Mouse (Mus musculus) bone marrow macrophage, adult 2 months (primary cell): Measurements from ENCODE around the gene Cenpu. TPM values are rescaled to one million over a fixed set of nuclear protein-coding genes. Genes with fewer than 3 reads are reported as not detected.

ENCODE experiments used
- H3K27ac ChIP-seq: 2 replicates; pipeline ENCODE4 v1.5.1; 2012; ENCODE audit warnings: low read depth, low read length; ENCODE audit not compliant: insufficient read depth
- H3K4me1 ChIP-seq: 2 replicates; pipeline ENCODE4 v1.6.1; 2012; ENCODE audit warnings: low read length; ENCODE audit not compliant: control insufficient read depth, insufficient read depth
- H3K4me3 ChIP-seq: 2 replicates; pipeline ENCODE4 v1.5.1; 2012; ENCODE audit warnings: mild to moderate bottlenecking, low read length, moderate library complexity; ENCODE audit not compliant: insufficient read depth
- CTCF ChIP-seq: IDR thresholded peaks from 2 replicates; pipeline ENCODE4 v1.5.1; 2012; ENCODE audit warnings: low read depth, mild to moderate bottlenecking, low read length, moderate library complexity
- POLR2A ChIP-seq: IDR thresholded peaks from 2 replicates; pipeline ENCODE4 v1.6.1; 2012; ENCODE audit warnings: mild to moderate bottlenecking, low read depth, low read length, borderline replicate concordance
- polyA plus RNA-seq: library from polyadenylated mRNA; stranded (reverse); fragments of >200 nt; gene quantifications from 2 replicates; pipeline ENCODE4 v1.2.4, GENCODE M21; 2012; ENCODE audit not compliant: missing spikeins, insufficient read depth, insufficient read length

Cenpu gene
- polyA plus RNA-seq, 1 experiment, result 15.1 TPM

GRCm38 (mm10) chr8:46615936-46616335 lies 64.1 kb downstream of the Cenpu start:
- TF ChIP-seq CTCF (no peak), POLR2A (no peak)
- H3K4me3 ChIP-seq, result no peak overlapping the region
- peaks cover 21% of the 10 kb centered on the region for H3K4me1 ChIP-seq
- H3K27ac ChIP-seq, result no peak overlapping the region

GRCm38 (mm10) chr8:46616879-46617689 lies 65.3 kb downstream of the Cenpu start, which contains the start of the genes Primpol and Casp3:
Gene Primpol (minus strand): TSS chr8:46617212.
Gene Casp3 (plus strand): TSS chr8:46617291.
- Histone ChIP-seq H3K27ac (peak within 1 kb of the TSS; percentile 69), H3K4me3 (peak within 1 kb of the TSS; percentile 92), H3K4me1 (peaks cover 24% of the 10 kb centered on the region)
- TF ChIP-seq POLR2A (0 out of 2 replicates have a peak, but pooled peaks have one; percentile 8), CTCF (no peak)

DNA sequence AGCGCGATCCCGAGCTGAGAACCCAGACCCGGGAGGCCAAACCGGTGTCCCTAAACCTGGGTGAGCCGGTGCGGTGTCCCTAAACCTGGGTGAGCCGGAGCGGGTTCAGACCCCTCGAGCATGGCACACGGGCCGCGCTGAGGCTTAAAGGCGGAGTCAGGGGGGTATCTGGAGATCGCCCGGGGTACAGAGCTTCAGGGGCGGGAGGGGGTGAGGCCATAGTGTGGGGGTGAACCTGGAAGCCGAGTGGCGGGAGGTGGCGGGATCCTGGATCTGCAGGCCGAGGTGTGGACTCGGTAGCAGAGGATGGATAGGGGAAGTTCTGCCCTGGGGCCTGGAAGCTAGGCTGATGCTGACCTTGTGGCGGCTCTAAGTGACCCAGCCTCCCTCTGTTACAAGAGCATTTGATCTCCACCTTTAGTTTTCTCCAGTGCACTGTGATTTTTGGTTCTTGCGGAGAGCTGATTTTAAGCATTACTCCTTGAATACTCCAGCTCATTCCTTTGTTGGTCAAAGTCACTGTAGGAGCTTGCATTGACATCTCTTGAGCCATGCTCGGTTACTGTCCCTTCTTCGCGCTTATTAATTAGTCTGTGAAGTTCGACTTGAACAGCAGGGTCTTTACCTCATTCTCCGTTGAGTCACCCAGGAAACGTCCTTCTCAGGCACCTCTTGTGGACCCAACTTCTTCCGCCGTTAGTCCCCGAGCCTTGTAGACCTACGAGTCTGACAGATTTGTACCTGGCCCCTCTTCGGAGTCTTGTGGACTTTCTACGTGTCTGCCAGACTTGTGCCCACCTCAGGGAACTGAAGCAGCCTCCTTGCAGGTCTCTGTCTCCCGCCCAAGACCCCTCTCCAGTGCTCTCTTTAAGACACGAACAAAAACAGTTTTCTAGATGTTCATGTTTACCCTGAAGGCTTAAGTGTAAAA lies 66.1 kb downstream of the Cenpu start:
- Histone ChIP-seq H3K4me1 (peaks cover 29% of the 10 kb centered on the region), H3K27ac (peak overlapping the region; percentile 69), H3K4me3 (peak overlapping the region; percentile 92)
- TF ChIP-seq POLR2A (no peak), CTCF (no peak)

- TF ChIP-seq POLR2A (no peak), CTCF (no peak)
- Histone ChIP-seq H3K4me1 (peaks cover 23% of the 10 kb centered on the region), H3K27ac (no peak overlapping the region), H3K4me3 (peak overlapping the region; percentile 92)
Observed at GRCm38 (mm10) chr8:46618639-46619320, 67.0 kb downstream of the Cenpu start.

- H3K4me3 ChIP-seq, result no peak overlapping the region
- H3K4me1 ChIP-seq, result peaks cover 29% of the 10 kb centered on the region
- H3K27ac ChIP-seq, result no peak overlapping the region
- TF ChIP-seq CTCF, result no peak
- no peak for TF ChIP-seq POLR2A
Observed at GRCm38 (mm10) chr8:46622446-46623270, 70.8 kb downstream of the Cenpu start.

GRCm38 (mm10) chr8:46625166-46625565 lies 73.3 kb downstream of the Cenpu start:
- no peak for TF ChIP-seq POLR2A
- H3K27ac ChIP-seq, result no peak overlapping the region
- no peak overlapping the region for H3K4me3 ChIP-seq
- H3K4me1 ChIP-seq, result peaks cover 40% of the 10 kb centered on the region

DNA sequence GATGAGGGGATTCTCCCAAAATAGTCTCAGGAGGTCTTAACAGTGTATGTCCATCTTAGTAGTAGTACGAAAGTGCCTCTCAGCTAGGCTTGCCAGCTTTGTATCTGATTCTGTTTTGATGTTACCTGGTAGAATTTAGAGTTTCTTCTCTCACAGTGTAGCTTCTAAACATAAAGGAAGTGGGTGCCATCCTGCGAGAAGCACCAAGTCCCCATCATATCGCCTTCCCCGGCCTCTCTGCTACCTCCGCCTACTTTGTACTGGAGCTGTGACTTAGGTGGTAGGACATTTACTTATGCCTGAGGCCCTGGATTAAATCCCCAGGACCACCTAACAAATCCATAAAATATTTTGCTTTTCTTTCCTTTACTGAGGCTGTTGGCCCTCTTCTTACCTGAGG lies 74.8 kb downstream of the Cenpu start:
- Histone ChIP-seq H3K4me3 (no peak overlapping the region), H3K27ac (no peak overlapping the region), H3K4me1 (peaks cover 40% of the 10 kb centered on the region)
- TF ChIP-seq CTCF, result no peak
- no peak for TF ChIP-seq POLR2A

- Histone ChIP-seq H3K4me1 (peaks cover 32% of the 10 kb centered on the region), H3K27ac (no peak overlapping the region), H3K4me3 (no peak overlapping the region)
- TF ChIP-seq CTCF (no peak), POLR2A (no peak)
Observed at GRCm38 (mm10) chr8:46627881-46628280, 76.1 kb downstream of the Cenpu start.

DNA sequence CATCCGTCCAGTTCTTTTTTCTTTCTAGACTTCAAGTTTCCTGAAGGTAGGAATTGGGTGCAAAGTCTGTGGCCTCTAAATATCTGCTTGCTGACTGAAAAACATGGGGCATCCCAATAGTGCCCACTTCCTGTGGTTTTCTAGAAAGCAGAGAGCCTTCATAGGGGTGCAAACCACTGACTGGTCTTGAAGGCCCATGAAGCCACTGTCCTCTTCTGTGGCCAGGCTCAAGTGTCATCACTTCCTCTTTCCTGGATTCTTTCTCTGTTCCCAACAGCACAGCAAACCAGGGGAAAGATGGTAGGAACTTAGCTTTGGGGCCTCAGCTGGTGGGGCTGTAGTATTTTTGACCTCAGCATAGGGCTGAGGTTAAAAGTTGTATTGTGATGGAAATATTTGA lies 76.8 kb downstream of the Cenpu start:
- no peak overlapping the region for H3K27ac ChIP-seq
- peaks cover 32% of the 10 kb centered on the region for H3K4me1 ChIP-seq
- TF ChIP-seq POLR2A, result no peak
- no peak for TF ChIP-seq CTCF
- no peak overlapping the region for H3K4me3 ChIP-seq

Other genes with a start within 250 kb of the Cenpu start
- 21.6 and 23.2 TPM in 2 replicates for gene Acsl1, start 81.0 kb upstream of the Cenpu start, polyA plus RNA-seq
- gene Primpol, start 65.2 kb downstream of the Cenpu start, polyA plus RNA-seq, result 16.6 and 21.3 TPM in 2 replicates
- gene Casp3, start 65.3 kb downstream of the Cenpu start, polyA plus RNA-seq, result 36.5 and 37.3 TPM in 2 replicates
- gene Irf2, start 187.7 kb downstream of the Cenpu start, polyA plus RNA-seq, result 107 and 110 TPM in 2 replicates